Mouse (Mus musculus) G1E-ER4 (cell line): ENCODE measurements around the gene Pak1. TPM values are rescaled to one million over a fixed set of nuclear protein-coding genes. Genes with fewer than 3 reads are reported as not detected.

ENCODE experiments used
- GATA1 ChIP-seq: IDR thresholded peaks from one replicate; pipeline ENCODE4 v1.8.0; 2012; ENCODE audit warnings: low read length, inconsistent platforms
- polyA plus RNA-seq: library from polyadenylated mRNA; stranded (reverse); fragments of >175 nt; gene quantifications from 2 replicates; pipeline ENCODE4 v1.2.3, GENCODE M21; 2012

Gene Pak1
- polyA plus RNA-seq, 1 experiment: 0.11 TPM

GRCm38 (mm10) chr7:97809307-97809706 is 21.0 kb downstream of the Pak1 start:
- TF ChIP-seq GATA1: no peak

GRCm38 (mm10) chr7:97821875-97822274 is 33.5 kb downstream of the Pak1 start:
- no peak for TF ChIP-seq GATA1

GRCm38 (mm10) chr7:97829091-97829490 is 40.8 kb downstream of the Pak1 start:
- no peak for TF ChIP-seq GATA1

- TF ChIP-seq GATA1: no peak
These were observed 42.4 kb downstream of the Pak1 start for GRCm38 (mm10) chr7:97830739-97831138.

- TF ChIP-seq GATA1: no peak
These were observed 44.6 kb downstream of the Pak1 start for GRCm38 (mm10) chr7:97832987-97833386.

GRCm38 (mm10) chr7:97838574-97838973 is 50.2 kb downstream of the Pak1 start:
- TF ChIP-seq GATA1: no peak

GRCm38 (mm10) chr7:97841311-97841710 is 53.0 kb downstream of the Pak1 start:
- TF ChIP-seq GATA1: no peak

- no peak for TF ChIP-seq GATA1
These were observed 54.0 kb downstream of the Pak1 start for GRCm38 (mm10) chr7:97842332-97842731.

- TF ChIP-seq GATA1: no peak
These were observed 54.6 kb downstream of the Pak1 start for GRCm38 (mm10) chr7:97842806-97843570.

GRCm38 (mm10) chr7:97844419-97844818 is 56.1 kb downstream of the Pak1 start:
- TF ChIP-seq GATA1: no peak

GRCm38 (mm10) chr7:97845546-97845945 is 57.2 kb downstream of the Pak1 start:
- no peak for TF ChIP-seq GATA1

- no peak for TF ChIP-seq GATA1
These were observed 58.2 kb downstream of the Pak1 start for GRCm38 (mm10) chr7:97846539-97846938.

- TF ChIP-seq GATA1: no peak
These were observed 62.0 kb downstream of the Pak1 start for GRCm38 (mm10) chr7:97850331-97850730.

GRCm38 (mm10) chr7:97863512-97863911 is 75.2 kb downstream of the Pak1 start:
- no peak for TF ChIP-seq GATA1

- TF ChIP-seq GATA1: no peak
These were observed 76.2 kb downstream of the Pak1 start for GRCm38 (mm10) chr7:97864531-97864930.

GRCm38 (mm10) chr7:97867866-97868265 is 79.5 kb downstream of the Pak1 start:
- no peak for TF ChIP-seq GATA1

GRCm38 (mm10) chr7:97868766-97869165 is 80.4 kb downstream of the Pak1 start:
- TF ChIP-seq GATA1: no peak
